Mouse (Mus musculus) bone marrow, adult 2 months (tissue): ENCODE data around the gene Ptch1. TPM values are rescaled to one million over a fixed set of nuclear protein-coding genes. Genes with fewer than 3 reads are reported as not detected.

Experiments
- H3K27ac ChIP-seq: fragments of 200-500 bp; 2 replicates; pipeline ENCODE4 v1.5.1; 2012; ENCODE audit warnings: low read depth, mild to moderate bottlenecking, control low read depth, inconsistent platforms, low read length; ENCODE audit not compliant: control insufficient read depth, poor library complexity, insufficient read depth
- H3K4me1 ChIP-seq: fragments of 200-500 bp; 2 replicates; pipeline ENCODE4 v1.6.1; 2011; ENCODE audit warnings: low read length; ENCODE audit not compliant: control insufficient read depth, insufficient read depth
- H3K4me3 ChIP-seq: fragments of 200-500 bp; replicated peaks from 2 replicates; pipeline ENCODE3; 2011; ENCODE audit warnings: mild to moderate bottlenecking, low read depth, low read length, control low read depth; ENCODE audit not compliant: control insufficient read depth
- CTCF ChIP-seq: fragments of 200-500 bp; IDR thresholded peaks from 2 replicates; pipeline ENCODE4 v1.5.1; 2011; ENCODE audit warnings: low read length, control low read depth; ENCODE audit not compliant: control insufficient read depth, insufficient read depth
- POLR2A ChIP-seq: fragments of 200-500 bp; IDR thresholded peaks from 2 replicates; pipeline ENCODE4 v1.6.1; 2011; ENCODE audit warnings: low read depth, mild to moderate bottlenecking, control low read depth, low read length, borderline replicate concordance; ENCODE audit not compliant: control insufficient read depth
- WGBS: fragments of 180-500 bp; shearing (Covaris S2); methylation state at CpG from one replicate; pipeline ENCODE4 v1.1.7; 2018; 5-methylcytosine and 5-hydroxymethylcytosine counted together
- polyA plus RNA-seq: library from polyadenylated mRNA; stranded (reverse); fragments of >200 nt; gene quantifications from 2 replicates; pipeline ENCODE4 v1.2.4, GENCODE M21; 2011; ENCODE audit warnings: low replicate concordance; ENCODE audit not compliant: missing spikeins, insufficient read depth, insufficient read length

Gene Ptch1
- polyA plus RNA-seq, 1 experiment, result 3.4 TPM

GRCm38 (mm10) chr13:63507001-63507556 lies 66.3 kb downstream of the Ptch1 start:
- Histone ChIP-seq H3K4me3 (no peak overlapping the region), H3K27ac (no peak overlapping the region), H3K4me1 (no peaks in the 10 kb centered on the region)
- WGBS, result 82% methylated on average over 6 of the region's 6 CpGs
- TF ChIP-seq CTCF (no peak), POLR2A (no peak)

- no peak overlapping the region for H3K27ac ChIP-seq
- H3K4me1 ChIP-seq, result no peaks in the 10 kb centered on the region
- 79% methylated on average over 1 of the region's 1 CpGs for WGBS
- no peak overlapping the region for H3K4me3 ChIP-seq
- TF ChIP-seq CTCF (no peak), POLR2A (no peak)
Observed at GRCm38 (mm10) chr13:63506364-63506763, 67.0 kb downstream of the Ptch1 start.

- no peak overlapping the region for H3K27ac ChIP-seq
- WGBS, result 94% methylated on average over 2 of the region's 2 CpGs
- H3K4me3 ChIP-seq, result no peak overlapping the region
- no peak for TF ChIP-seq POLR2A
- TF ChIP-seq CTCF, result no peak
- H3K4me1 ChIP-seq, result no peaks in the 10 kb centered on the region; the same call in 1 of the 2 replicates
Observed at GRCm38 (mm10) chr13:63502391-63502790, 71.0 kb downstream of the Ptch1 start.

DNA sequence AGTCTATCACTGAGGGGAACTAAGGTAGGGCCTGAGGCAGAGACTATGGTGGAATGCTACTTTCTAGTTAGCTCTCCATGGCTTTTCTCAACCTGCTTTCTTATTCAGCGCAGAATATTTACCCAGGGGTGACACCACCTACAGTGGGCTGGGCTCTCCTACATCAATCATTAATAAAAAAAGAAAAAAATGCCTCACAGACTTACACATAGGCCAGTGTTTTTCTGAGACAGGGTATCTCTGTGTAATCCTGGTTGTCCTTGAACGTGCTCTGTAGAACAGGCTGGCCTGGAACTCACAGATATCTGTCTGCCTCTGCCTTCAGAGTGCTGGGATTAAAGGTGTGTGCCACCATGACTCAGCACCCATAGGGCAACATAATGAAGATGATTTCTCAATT lies 73.9 kb downstream of the Ptch1 start:
- no peak for TF ChIP-seq POLR2A
- no peak for TF ChIP-seq CTCF
- H3K27ac ChIP-seq, result no peak overlapping the region
- H3K4me3 ChIP-seq, result no peak overlapping the region
- 71% methylated on average over 2 of the region's 2 CpGs for WGBS
- H3K4me1 ChIP-seq, result no peaks in the 10 kb centered on the region; the same call in 1 of the 2 replicates

DNA sequence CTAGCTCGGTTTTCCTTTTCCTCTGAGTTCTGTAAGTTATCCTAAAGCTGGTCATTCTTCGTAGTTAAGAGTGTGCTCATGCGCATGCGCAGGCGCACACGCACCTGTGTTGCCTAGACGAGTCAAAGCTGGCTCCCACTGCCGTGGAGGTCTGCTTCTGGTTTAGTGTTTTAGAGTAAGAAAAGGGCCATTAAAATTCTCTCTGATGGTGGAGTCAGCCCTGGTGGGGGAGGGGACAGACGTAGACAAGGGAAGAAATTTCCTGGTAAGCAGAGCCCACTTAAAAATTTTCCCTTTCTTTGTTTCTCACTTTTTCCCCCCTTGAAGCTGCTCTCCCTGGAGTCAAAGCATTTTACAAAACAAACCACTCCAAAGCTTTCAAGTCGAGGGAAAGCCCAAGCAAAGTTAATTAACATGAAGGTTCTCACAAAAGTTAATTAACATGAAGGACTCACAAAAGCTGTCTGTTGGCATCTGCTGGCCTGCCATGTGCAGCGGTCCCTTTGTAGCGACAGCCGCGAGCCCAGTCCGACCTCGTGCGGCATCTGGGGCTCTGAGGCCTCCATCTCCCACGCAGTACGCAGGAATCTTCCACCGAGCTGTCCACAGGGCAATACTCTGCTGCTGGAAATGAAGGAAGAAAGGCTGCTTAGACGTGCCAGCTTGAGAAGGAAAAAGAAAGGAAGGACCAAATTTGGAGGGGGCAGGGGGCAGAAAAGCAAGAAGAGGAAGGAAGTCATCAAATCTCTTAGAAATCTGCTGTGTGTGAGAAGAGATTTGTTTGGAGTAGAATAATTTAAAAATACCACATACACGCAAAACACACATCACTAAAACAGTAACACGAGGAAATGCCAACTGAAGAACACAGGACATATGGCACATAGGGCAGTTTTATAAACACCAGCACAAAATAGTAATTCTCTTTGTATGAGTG lies 76.5 kb downstream of the Ptch1 start, which contains the start of gene Fancc:
Gene Fancc (minus strand): TSS at position 633 of the 937 bp plus-strand sequence.
- TF ChIP-seq CTCF (no peak), POLR2A (no peak)
- H3K27ac ChIP-seq, result no peak within 1 kb of the TSS
- H3K4me3 ChIP-seq, result no peak within 1 kb of the TSS
- 18% methylated on average over 23 of the region's 23 CpGs for WGBS
- no peaks in the 10 kb centered on the region; the same call in 1 of the 2 replicates for H3K4me1 ChIP-seq

GRCm38 (mm10) chr13:63487707-63488042 lies 85.7 kb downstream of the Ptch1 start:
- 79% methylated on average over 7 of the region's 7 CpGs for WGBS
- no peak for TF ChIP-seq POLR2A
- no peak for TF ChIP-seq CTCF
- no peaks in the 10 kb centered on the region for H3K4me1 ChIP-seq
- no peak overlapping the region for H3K27ac ChIP-seq
- H3K4me3 ChIP-seq, result no peak overlapping the region

- Histone ChIP-seq H3K4me3 (no peak overlapping the region), H3K27ac (no peak overlapping the region), H3K4me1 (no peaks in the 10 kb centered on the region)
- TF ChIP-seq POLR2A (no peak), CTCF (no peak)
- WGBS, result 70% methylated on average over 18 of the region's 18 CpGs
Observed at GRCm38 (mm10) chr13:63486791-63487706, 86.3 kb downstream of the Ptch1 start.

GRCm38 (mm10) chr13:63475356-63475755 lies 98.0 kb downstream of the Ptch1 start:
- 92% methylated on average over 8 of the region's 8 CpGs for WGBS
- no peak for TF ChIP-seq CTCF
- no peak for TF ChIP-seq POLR2A
- Histone ChIP-seq H3K4me3 (no peak overlapping the region), H3K4me1 (no peaks in the 10 kb centered on the region), H3K27ac (no peak overlapping the region)

Other genes with a start within 250 kb of the Ptch1 start
- 9.9 and 14.2 TPM in 2 replicates for gene Fancc, start 76.3 kb downstream of the Ptch1 start, polyA plus RNA-seq
- 3.0 and 9.9 TPM in 2 replicates for gene Ercc6l2, start 241.6 kb upstream of the Ptch1 start, polyA plus RNA-seq